In genomic region chrX:48340441-48341049, GRCm38 (mm10) we compare ENCODE assay signal across 8 mouse cellular contexts. TPM values are rescaled to one million over a fixed set of nuclear protein-coding genes. Genes with fewer than 3 reads are reported as not detected.
DNase-seq lines count a peak whose midpoint lies in the region; ATAC-seq lines count a peak whose summit lies in the region.

No protein-coding gene starts in this region.

- H3K4me2 ChIP-seq in embryonic facial prominence, embryonic 15.5 days (replicated peaks): peak overlapping the region; percentile 62
- H3K4me2 ChIP-seq in hindbrain, embryonic 12.5 days (replicated peaks): peak overlapping the region; percentile 74
- peak overlapping the region; percentile 74 for H3K4me2 ChIP-seq in limb, embryonic 15.5 days
- peak overlapping the region; percentile 75 for H3K4me2 ChIP-seq in neural tube, embryonic 12.5 days (replicated peaks)

- no peak for ATAC-seq in embryonic facial prominence, embryonic 15.5 days (ENCODE audit: insufficient number of reproducible peaks, low FRiP score, low TSS enrichment, low read depth)
- no peak for ATAC-seq in hindbrain, embryonic 12.5 days (ENCODE audit: low FRiP score)
- ATAC-seq in limb, embryonic 15.5 days (ENCODE audit: insufficient number of reproducible peaks, low FRiP score, low TSS enrichment, low read depth): no peak
- no peak for ATAC-seq in neural tube, embryonic 12.5 days (ENCODE audit: low FRiP score, low read depth)
- no peak for ATAC-seq in monocyte, adult 5-6 weeks (replicated peaks; ENCODE audit: insufficient number of reproducible peaks, low FRiP score, low TSS enrichment, poor library complexity, severe bottlenecking)

- no peaks in the 10 kb centered on the region for H3K36me3 ChIP-seq in embryonic facial prominence, embryonic 15.5 days
- H3K36me3 ChIP-seq in hindbrain, embryonic 12.5 days: no peaks in the 10 kb centered on the region
- H3K36me3 ChIP-seq in limb, embryonic 15.5 days: no peaks in the 10 kb centered on the region
- no peaks in the 10 kb centered on the region for H3K36me3 ChIP-seq in neural tube, embryonic 12.5 days

- H3K27ac ChIP-seq in embryonic facial prominence, embryonic 15.5 days (replicated peaks): no peak overlapping the region
- H3K27ac ChIP-seq in hindbrain, embryonic 12.5 days: no peak overlapping the region
- peak overlapping the region; percentile 84; the same call in 1 of the 2 replicates for H3K27ac ChIP-seq in limb, embryonic 15.5 days
- H3K27ac ChIP-seq in neural tube, embryonic 12.5 days: no peak overlapping the region

- H3K4me1 ChIP-seq in embryonic facial prominence, embryonic 15.5 days: 0 out of 2 replicates have a peak, but pooled peaks cover 5% of the 10 kb centered on the region
- 0 out of 2 replicates have a peak, but pooled peaks cover 5% of the 10 kb centered on the region for H3K4me1 ChIP-seq in hindbrain, embryonic 12.5 days
- 0 out of 2 replicates have a peak, but pooled peaks cover 3% of the 10 kb centered on the region for H3K4me1 ChIP-seq in limb, embryonic 15.5 days
- peaks cover 5% of the 10 kb centered on the region; the same call in 1 of the 2 replicates for H3K4me1 ChIP-seq in neural tube, embryonic 12.5 days

- peak; percentile 19 for DNase-seq in gastrocnemius, postnatal 10 days
- DNase-seq in gastrocnemius, adult 8-10 months (ENCODE audit: low spot score in 2 of 2): no peak
- DNase-seq in adrenal gland, adult 18-20 months (ENCODE audit: low spot score in 2 of 2): peak; percentile 25 to 31

- no peaks in the 10 kb centered on the region for H3K9me3 ChIP-seq in embryonic facial prominence, embryonic 15.5 days (replicated peaks)
- H3K9me3 ChIP-seq in hindbrain, embryonic 12.5 days (replicated peaks): no peaks in the 10 kb centered on the region
- H3K9me3 ChIP-seq in limb, embryonic 15.5 days: no peaks in the 10 kb centered on the region
- no peaks in the 10 kb centered on the region for H3K9me3 ChIP-seq in neural tube, embryonic 12.5 days

- WGBS in embryonic facial prominence, embryonic 15.5 days: 9% methylated on average over 28 of the region's 35 CpGs
- WGBS in hindbrain, embryonic 12.5 days: 12% methylated on average over 35 of the region's 35 CpGs
- 16% methylated on average over 35 of the region's 35 CpGs for WGBS in limb, embryonic 15.5 days
- 10% methylated on average over 34 of the region's 35 CpGs for WGBS in neural tube, embryonic 12.5 days

- no peak overlapping the region for H3K9ac ChIP-seq in embryonic facial prominence, embryonic 15.5 days
- peak overlapping the region; percentile 55 for H3K9ac ChIP-seq in hindbrain, embryonic 12.5 days
- 0 out of 2 replicates have a peak overlapping the region, but pooled peaks have one; percentile 58 for H3K9ac ChIP-seq in limb, embryonic 15.5 days
- peak overlapping the region; percentile 53; the same call in 1 of the 2 replicates for H3K9ac ChIP-seq in neural tube, embryonic 12.5 days

- H3K27me3 ChIP-seq in embryonic facial prominence, embryonic 15.5 days: no peaks in the 10 kb centered on the region
- peaks cover 3% of the 10 kb centered on the region; the same call in 1 of the 2 replicates for H3K27me3 ChIP-seq in hindbrain, embryonic 12.5 days
- no peaks in the 10 kb centered on the region; the same call in 1 of the 2 replicates for H3K27me3 ChIP-seq in limb, embryonic 15.5 days
- no peaks in the 10 kb centered on the region for H3K27me3 ChIP-seq in neural tube, embryonic 12.5 days (replicated peaks)

- peak overlapping the region; percentile 56 for H3K4me3 ChIP-seq in embryonic facial prominence, embryonic 15.5 days (replicated peaks)
- peak overlapping the region; percentile 54 for H3K4me3 ChIP-seq in hindbrain, embryonic 12.5 days
- peak overlapping the region; percentile 56 for H3K4me3 ChIP-seq in limb, embryonic 15.5 days
- H3K4me3 ChIP-seq in neural tube, embryonic 12.5 days: peak overlapping the region; percentile 48

RNA-seq across cellular contexts. Expression of gene Bcorl1, which starts 0.6 kb away (rescaled TPM):
- total RNA-seq in gastrocnemius, postnatal 10 days (2021): 1 to 10 TPM; 6.4 to 8.2 TPM
- total RNA-seq in gastrocnemius, adult 8-10 months (2022): 1 to 10 TPM; 6.2 to 9.3 (median 8.0) TPM
- total RNA-seq in adrenal gland, adult 18-20 months (2021): 1 to 10 TPM; 8.0 to 9.1 TPM
- 5.3 and 5.5 TPM in 2 replicates for polyA plus RNA-seq in embryonic facial prominence, embryonic 15.5 days (2015; fragmentation: Nextera tagmentation; extraction: Ambion mirVana)
- polyA plus RNA-seq in hindbrain, embryonic 12.5 days (2016; fragmentation: Nextera tagmentation; extraction: Ambion mirVana): 8.0 and 9.5 TPM in 2 replicates
- 5.3 and 5.9 TPM in 2 replicates for polyA plus RNA-seq in limb, embryonic 15.5 days (2015; fragmentation: Nextera tagmentation; extraction: Ambion mirVana)
- 5.4 and 5.9 TPM in 2 replicates for polyA plus RNA-seq in neural tube, embryonic 12.5 days (2016; fragmentation: Nextera tagmentation; extraction: Ambion mirVana)
- total RNA-seq in monocyte, adult 5-6 weeks (2017): 2.1 to 13.5 TPM (median 4.3 TPM) in 3 replicates

Comparison
In these comparisons a context has a peak if more than half of its experiments do, and no peak if none do; other contexts are left out.
1. DNase-seq: peak in gastrocnemius, postnatal 10 days (single experiment) and adrenal gland, adult 18-20 months (2 of 2); none in gastrocnemius, adult 8-10 months (0 of 2).
2. Peak in every context shown above with its lines, with median percentiles within 50 percentile points of each other: H3K4me2 ChIP-seq and H3K4me3 ChIP-seq.